Mouse (Mus musculus) G1E (cell line): ENCODE measurements around the gene Ftl1. TPM values are rescaled to one million over a fixed set of nuclear protein-coding genes. Genes with fewer than 3 reads are reported as not detected.
A peak's percentile ranks its signal among the peaks of the same experiment; 100 is the strongest.

ENCODE experiments used
- ATAC-seq: 2 replicates; pipeline ENCODE4 v1.8.0; 2016; ENCODE audit warnings: mild to moderate bottlenecking; ENCODE audit not compliant: insufficient number of reproducible peaks, poor library complexity, low FRiP score, severe bottlenecking; ENCODE audit errors: extremely low read depth
- DNase-seq: peaks from one replicate; pipeline ENCODE4 v3.0.0; 2012; ENCODE audit warnings: low spot score
- H3K27me3 ChIP-seq: 2 replicates; pipeline ENCODE4 v1.6.1; 2012; ENCODE audit warnings: mild to moderate bottlenecking, low read length, inconsistent platforms; ENCODE audit not compliant: insufficient read depth
- H3K36me3 ChIP-seq: replicated peaks from 2 replicates; pipeline ENCODE3; 2012; ENCODE audit warnings: mild to moderate bottlenecking, inconsistent platforms
- H3K4me1 ChIP-seq: 2 replicates; pipeline ENCODE4 v1.6.1; 2012; ENCODE audit warnings: low read depth, low read length, inconsistent platforms, mixed read lengths; ENCODE audit not compliant: insufficient read depth
- H3K4me3 ChIP-seq: 2 replicates; pipeline ENCODE4 v1.5.1; 2012; ENCODE audit warnings: low read depth, mild to moderate bottlenecking, inconsistent platforms, low read length, moderate library complexity, mixed read lengths
- H3K9me3 ChIP-seq: replicated peaks from 2 replicates; pipeline ENCODE4 v1.6.1; 2012; ENCODE audit warnings: inconsistent platforms
- CTCF ChIP-seq: IDR thresholded peaks from 2 replicates; pipeline ENCODE4 v1.5.1; 2012; ENCODE audit warnings: low read depth, low read length, inconsistent platforms, mixed read lengths
- GATA1 ChIP-seq: IDR thresholded peaks from 2 replicates; pipeline ENCODE4 v1.6.1; 2012; ENCODE audit warnings: borderline replicate concordance, low read length, inconsistent platforms, mixed read lengths
- GATA2 ChIP-seq: IDR thresholded peaks from 2 replicates; pipeline ENCODE4 v1.6.1; 2012; ENCODE audit warnings: low read depth, low read length, inconsistent platforms, borderline replicate concordance
- POLR2AphosphoS5 ChIP-seq: IDR thresholded peaks from 2 replicates; pipeline ENCODE4 v1.6.1; 2012; ENCODE audit warnings: low read depth, low read length, inconsistent platforms; ENCODE audit not compliant: insufficient replicate concordance
- TAL1 ChIP-seq: conservative IDR thresholded peaks from 2 replicates; pipeline ENCODE4 v1.6.1; 2012; ENCODE audit warnings: low read depth, low read length, inconsistent platforms, mixed read lengths
- polyA plus RNA-seq: library from polyadenylated mRNA; stranded (reverse); fragments of >175 nt; gene quantifications from 2 replicates; pipeline ENCODE4 v1.2.3, GENCODE M21; 2012
- total RNA-seq, 2 experiments: library from RNA; stranded (forward) in 1 of 2; stranded (reverse) in 1 of 2; fragments of 200-1000 nt in 1 of 2; fragments of >200 nt in 1 of 2; fragmentation: Nextera tagmentation in 1 of 2; gene quantifications; 2 replicates each; pipeline ENCODE4 v1.2.3; 2014 to 2017

The Ftl1 gene
- total and polyA plus RNA-seq, 3 experiments = 3,214 to 6,399 (median 4,307) TPM

- Histone ChIP-seq H3K4me1 (peaks cover 73% of the 10 kb centered on the region), H3K36me3 (peaks cover 72% of the 10 kb centered on the region)
- DNase-seq = no peak
These were observed 24.6 kb downstream of the Ftl1 start for GRCm38 (mm10) chr7:45435038-45435437.

DNA sequence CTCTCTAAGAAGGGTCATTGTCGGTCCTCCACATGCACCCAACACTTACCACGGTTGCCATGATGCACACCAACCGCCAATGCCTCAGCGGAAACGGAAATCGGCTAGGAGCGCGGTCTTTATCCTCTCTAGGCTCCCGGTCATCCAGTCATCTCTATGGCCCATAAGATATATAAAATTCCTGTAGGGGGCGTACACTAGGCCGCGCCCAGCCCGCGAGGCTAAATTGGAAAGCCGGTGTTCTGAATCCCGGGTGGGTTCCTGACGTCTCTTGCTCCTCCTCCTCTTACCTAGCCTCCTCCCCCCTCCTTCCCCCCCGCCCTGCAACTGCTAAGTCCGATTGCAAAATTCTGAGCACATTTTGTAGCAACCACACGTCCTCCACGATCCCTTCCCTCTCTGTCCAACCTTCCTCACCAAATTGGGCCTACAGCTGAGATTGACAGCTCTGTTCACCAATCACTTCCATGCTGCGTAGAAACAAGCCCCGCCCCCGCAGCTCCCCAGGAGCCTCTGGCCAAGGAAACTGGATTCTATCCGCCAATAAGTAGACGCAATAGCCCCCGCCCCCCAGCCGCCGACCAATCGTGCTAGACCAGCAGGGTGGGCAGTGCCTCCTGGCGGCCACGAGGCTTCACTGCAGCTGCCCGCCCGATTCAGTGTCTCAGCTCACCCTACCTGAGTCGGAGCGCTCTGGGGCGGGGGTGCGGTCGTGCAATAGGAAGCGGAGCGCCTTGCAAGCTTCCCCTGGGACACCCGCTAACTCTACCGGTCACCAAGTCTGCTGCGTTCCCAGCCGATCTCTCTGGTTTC is 25.3 kb downstream of the Ftl1 start, which contains the start of gene Gys1:
Gys1 (plus strand) TSS at position 642 of the 813 bp plus-strand sequence.
- TF ChIP-seq GATA1 = no peak
- TF ChIP-seq CTCF = peak; percentile 87
- no peak for TF ChIP-seq GATA2
- no peak for TF ChIP-seq POLR2AphosphoS5
- no peak for TF ChIP-seq TAL1
- DNase-seq (peak; percentile 95), ATAC-seq (peak; percentile 93)
- peaks cover 77% of the 10 kb centered on the region for H3K4me1 ChIP-seq
- H3K27me3 ChIP-seq = no peaks in the 10 kb centered on the region
- H3K9me3 ChIP-seq = no peaks in the 10 kb centered on the region
- peak within 1 kb of the TSS; percentile 73 for H3K4me3 ChIP-seq
- peaks cover 72% of the 10 kb centered on the region for H3K36me3 ChIP-seq

More at GRCm38 (mm10) chr7:45435038-45435437, 24.6 kb downstream of the Ftl1 start:
- Histone ChIP-seq H3K4me3 (peak overlapping the region; percentile 73), H3K9me3 (no peaks in the 10 kb centered on the region), H3K27me3 (no peaks in the 10 kb centered on the region)
- no peak for TF ChIP-seq CTCF
- TF ChIP-seq TAL1 = no peak
- TF ChIP-seq GATA1 = no peak
- TF ChIP-seq GATA2 = no peak
- no peak for TF ChIP-seq POLR2AphosphoS5
- ATAC-seq = no peak

DNA sequence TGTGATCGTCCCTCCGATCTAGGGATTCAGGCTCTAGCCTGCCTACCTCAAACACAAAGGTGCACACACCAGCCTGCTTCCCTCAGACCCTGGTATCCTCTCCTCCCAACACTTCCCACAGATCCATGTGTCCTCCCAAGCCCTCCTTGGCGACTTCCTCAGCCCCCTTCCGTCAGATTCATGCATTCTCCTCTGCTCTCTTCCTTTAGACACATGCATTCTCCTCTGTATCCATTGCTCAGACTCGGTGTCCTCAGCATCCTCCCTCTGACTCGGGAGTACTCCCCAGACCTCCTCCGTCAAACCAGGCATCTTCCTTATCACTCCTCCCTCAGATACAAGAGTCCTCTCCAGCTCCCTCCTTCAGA is 25.9 kb downstream of the Ftl1 start:
- Histone ChIP-seq H3K4me3 (peak overlapping the region; percentile 73), H3K36me3 (peaks cover 74% of the 10 kb centered on the region), H3K27me3 (no peaks in the 10 kb centered on the region), H3K9me3 (no peaks in the 10 kb centered on the region), H3K4me1 (peaks cover 81% of the 10 kb centered on the region)
- TF ChIP-seq GATA2 (no peak), CTCF (no peak), TAL1 (no peak), POLR2AphosphoS5 (no peak), GATA1 (no peak)
- no peak for ATAC-seq
- DNase-seq = no peak

DNA sequence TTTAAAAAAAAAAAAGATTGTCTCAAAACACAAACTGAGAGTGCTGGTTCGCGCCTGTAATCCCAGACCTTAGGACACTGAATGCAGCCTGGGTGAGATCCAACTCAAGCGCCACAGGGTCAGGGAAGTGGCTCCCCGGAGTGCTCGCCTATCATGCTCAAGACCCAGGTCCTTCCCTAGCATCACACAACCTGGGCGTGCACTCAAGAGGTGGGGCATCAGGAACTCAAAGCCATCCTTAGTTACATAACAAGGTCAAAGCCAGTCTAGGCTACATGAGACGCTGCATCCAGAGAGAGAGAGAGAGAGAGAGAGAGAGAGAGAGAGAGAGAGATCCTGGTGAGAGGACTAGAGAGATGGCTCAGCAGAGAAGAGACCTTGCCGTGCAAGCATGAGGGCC is 33.1 kb downstream of the Ftl1 start:
- Histone ChIP-seq H3K9me3 (no peaks in the 10 kb centered on the region), H3K4me1 (peaks cover 57% of the 10 kb centered on the region), H3K36me3 (peaks cover 99% of the 10 kb centered on the region), H3K27me3 (no peaks in the 10 kb centered on the region), H3K4me3 (no peak overlapping the region)
- TF ChIP-seq CTCF = no peak
- no peak for DNase-seq
- no peak for ATAC-seq

- ATAC-seq = no peak
- no peak for TF ChIP-seq GATA1
- TF ChIP-seq POLR2AphosphoS5 = no peak
- TF ChIP-seq CTCF = no peak
- TF ChIP-seq TAL1 = no peak
- no peak for TF ChIP-seq GATA2
- H3K9me3 ChIP-seq = no peaks in the 10 kb centered on the region
- H3K36me3 ChIP-seq = peaks cover 69% of the 10 kb centered on the region
- DNase-seq = no peak
- no peak overlapping the region for H3K4me3 ChIP-seq
- H3K27me3 ChIP-seq = peaks cover 23% of the 10 kb centered on the region
- peaks cover 36% of the 10 kb centered on the region for H3K4me1 ChIP-seq
These were observed 38.5 kb downstream of the Ftl1 start for GRCm38 (mm10) chr7:45421194-45421593.

- Histone ChIP-seq H3K27me3 (peaks cover 29% of the 10 kb centered on the region), H3K9me3 (no peaks in the 10 kb centered on the region), H3K4me3 (no peak within 1 kb of the TSS), H3K4me1 (peaks cover 40% of the 10 kb centered on the region), H3K36me3 (peaks cover 63% of the 10 kb centered on the region)
- TF ChIP-seq GATA1 (no peak), GATA2 (no peak), POLR2AphosphoS5 (no peak), CTCF (no peak), TAL1 (no peak)
- ATAC-seq (no peak), DNase-seq (no peak)
These were observed 39.1 kb downstream of the Ftl1 start, which contains the start of gene Lhb for GRCm38 (mm10) chr7:45420615-45420919. Gene Lhb, plus strand, starts transcription at chr7:45420820.
